23 mouse cellular contexts compared by ENCODE assay signal in genomic region chr15:86333176-86333575, GRCm38 (mm10).
"Had no signal": no experiment of that assay in that cellular context is flagged by ENCODE, and none has a peak within 500 bp of the region (broad histone marks: within the 10 kb centered on the region; RNA-seq: fewer than 3 reads in every experiment).

No protein-coding gene starts in this region.

- H3K36me3 ChIP-seq: limb, embryonic 12.5 days; limb, embryonic 15.5 days; midbrain, embryonic 10.5 days; midbrain, embryonic 13.5 days; neural tube, embryonic 12.5 days; neural tube, embryonic 15.5 days; stomach, embryonic 15.5 days had no signal

- DNase-seq: kidney, adult 2 months; kidney, postnatal 14 days; kidney, postnatal 4 days; left cerebral cortex, postnatal 4 days; liver, postnatal 0 days; lung, embryonic 14.5 days; right cerebral cortex, adult 18-20 months; right cerebral cortex, postnatal 14 days; right cerebral cortex, postnatal 4 days had no signal

- H3K4me2 ChIP-seq: limb, embryonic 12.5 days; limb, embryonic 15.5 days; liver, embryonic 11.5 days; lung, embryonic 14.5 days; midbrain, embryonic 13.5 days; neural tube, embryonic 12.5 days; neural tube, embryonic 15.5 days; stomach, embryonic 15.5 days had no signal

- H3K27ac ChIP-seq: limb, embryonic 12.5 days; limb, embryonic 15.5 days; liver, embryonic 14.5 days; macrophage; midbrain, embryonic 10.5 days; neural tube, embryonic 12.5 days; neural tube, embryonic 15.5 days; stomach, embryonic 15.5 days had no signal

- H3K27me3 ChIP-seq: limb, embryonic 12.5 days; limb, embryonic 15.5 days; midbrain, embryonic 13.5 days; neural tube, embryonic 12.5 days; neural tube, embryonic 15.5 days; stomach, embryonic 15.5 days had no signal

- H3K4me3 ChIP-seq: limb, embryonic 12.5 days; limb, embryonic 15.5 days; midbrain, embryonic 10.5 days; midbrain, embryonic 13.5 days; myocyte; neural tube, embryonic 12.5 days; neural tube, embryonic 15.5 days; stomach, embryonic 15.5 days had no signal

- H3K4me1 ChIP-seq: limb, embryonic 15.5 days; stomach, embryonic 15.5 days had no signal

- H3K9me3 ChIP-seq: limb, embryonic 12.5 days; limb, embryonic 15.5 days; midbrain, embryonic 10.5 days; midbrain, embryonic 13.5 days; neural tube, embryonic 12.5 days; neural tube, embryonic 15.5 days; stomach, embryonic 15.5 days had no signal

- H3K9ac ChIP-seq: limb, embryonic 12.5 days; limb, embryonic 15.5 days; liver, embryonic 14.5 days; liver, postnatal 0 days; lung, embryonic 14.5 days; midbrain, embryonic 13.5 days; neural tube, embryonic 12.5 days; neural tube, embryonic 15.5 days; stomach, embryonic 15.5 days had no signal

- ATAC-seq: intestine, postnatal 0 days; liver, postnatal 0 days; lung, postnatal 0 days; midbrain, embryonic 13.5 days; midbrain, embryonic 16.5 days had no signal
